Mouse (Mus musculus) myocyte (in vitro differentiated cells): ENCODE measurements around the gene Thbs3.
A peak's percentile ranks its signal among the peaks of the same experiment; 100 is the strongest.

Experiments used
- POLR2A ChIP-seq: IDR thresholded peaks from one replicate; pipeline ENCODE4 v1.6.1; 2011; ENCODE audit warnings: low read depth, mild to moderate bottlenecking, control low read depth, moderate library complexity; ENCODE audit not compliant: insufficient read length
- POLR2AphosphoS2 ChIP-seq: IDR thresholded peaks from one replicate; pipeline ENCODE4 v1.6.1; 2011; ENCODE audit warnings: low read depth, control low read depth; ENCODE audit not compliant: insufficient read length

GRCm38 (mm10) chr3:89266439-89266893 is 51.5 kb downstream of the Thbs3 start:
- TF ChIP-seq POLR2AphosphoS2 (peak; percentile 86), POLR2A (peak; percentile 79)
